8 mouse cellular contexts compared by ENCODE assay signal in genomic region chr1:190924812-190925211, GRCm38 (mm10). TPM values are rescaled to one million over a fixed set of nuclear protein-coding genes. Genes with fewer than 3 reads are reported as not detected.
DNase-seq lines count a peak whose midpoint lies in the region; ATAC-seq and TF ChIP-seq lines count a peak whose summit lies in the region.
"Not testable (repeated sequence)": the region's sequence is repeated elsewhere in the genome, so short reads cannot be mapped to it uniquely, and the experiment has no call there.

Gene Angel2, plus strand, starts transcription at chr1:190925112.

- H3K36me3 ChIP-seq in limb, embryonic 13.5 days; stomach, embryonic 14.5 days (ENCODE audit: control insufficient read depth, insufficient read depth, low read length): not testable (repeated sequence)

- H3K9me3 ChIP-seq in limb, embryonic 13.5 days; stomach, embryonic 14.5 days (ENCODE audit: control insufficient read depth, low read depth, low read length): not testable (repeated sequence)

- 84% methylated on average over 3 of the region's 3 CpGs for WGBS in large intestine, adult 2 months
- WGBS in limb, embryonic 13.5 days: 77% methylated on average over 3 of the region's 3 CpGs
- 78% methylated on average over 3 of the region's 3 CpGs for whole genome bisulfite sequencing in stomach, embryonic 14.5 days

- ATAC-seq in hematopoietic stem cell, adult 5-6 weeks (replicated peaks in 1 of 2; ENCODE audit: insufficient read depth in 1 of 2, low FRiP score in 2 of 2, low TSS enrichment in 1 of 2, low read depth in 1 of 2, poor library complexity in 2 of 2, severe bottlenecking in 2 of 2); limb, embryonic 13.5 days (ENCODE audit: low FRiP score, low read depth); megakaryocyte-erythroid progenitor cell, adult 5-6 weeks (replicated peaks; ENCODE audit: low FRiP score, low TSS enrichment, poor library complexity, severe bottlenecking); stomach, embryonic 14.5 days (ENCODE audit: insufficient number of reproducible peaks, insufficient read depth, low FRiP score, low read depth): not testable (repeated sequence)

- not testable (repeated sequence) for H3K27me3 ChIP-seq in limb, embryonic 13.5 days; stomach, embryonic 14.5 days (ENCODE audit: control insufficient read depth, insufficient read depth, low read length)

- not testable (repeated sequence) for H3K27ac ChIP-seq in embryonic fibroblast, embryonic 13.5 days (ENCODE audit: insufficient read depth, low read length); limb, embryonic 13.5 days; stomach, embryonic 14.5 days (ENCODE audit: low read length)

- not testable (repeated sequence) for DNase-seq in adrenal gland, adult 8-10 months; gonadal fat pad, adult 2 months (ENCODE audit: low read depth); large intestine, adult 2 months (ENCODE audit: low read depth, low spot score)

- H3K4me1 ChIP-seq in embryonic fibroblast, embryonic 13.5 days (ENCODE audit: control insufficient read depth, insufficient read depth, low read length); stomach, embryonic 14.5 days (ENCODE audit: control insufficient read depth, insufficient read depth, low read length): not testable (repeated sequence)
- peaks cover 13% of the 10 kb centered on the region for H3K4me1 ChIP-seq in limb, embryonic 13.5 days

- not testable (repeated sequence) for H3K4me3 ChIP-seq in embryonic fibroblast, embryonic 13.5 days (ENCODE audit: insufficient read depth, low read length); limb, embryonic 13.5 days; stomach, embryonic 14.5 days (ENCODE audit: low read depth, low read length)

- not testable (repeated sequence) for H3K4me2 ChIP-seq in limb, embryonic 13.5 days (replicated peaks); stomach, embryonic 14.5 days (replicated peaks; ENCODE audit: low read depth, low read length)

- not testable (repeated sequence) for TF ChIP-seq POLR2A in embryonic fibroblast, embryonic 13.5 days (IDR thresholded peaks at IDR 0.05; ENCODE audit: low read depth, low read length)

- H3K9ac ChIP-seq in limb, embryonic 13.5 days; stomach, embryonic 14.5 days (replicated peaks; ENCODE audit: low read depth, low read length): not testable (repeated sequence)

- not testable (repeated sequence) for TF ChIP-seq CTCF in embryonic fibroblast, embryonic 13.5 days (IDR thresholded peaks at IDR 0.05; ENCODE audit: borderline replicate concordance, insufficient read depth, low read length)

RNA-seq across cellular contexts. Expression of gene Angel2, which starts in this region (rescaled TPM):
- total RNA-seq in adrenal gland, adult 8-10 months (2022): 10 to 100 TPM; 50.5 to 75.4 (median 65.5) TPM
- polyA plus RNA-seq in embryonic fibroblast, embryonic 13.5 days (2011; ENCODE audit: insufficient read length, low read depth, missing spikeins): 34.8 and 50.1 TPM in 2 replicates
- polyA plus RNA-seq in gonadal fat pad, adult 2 months (2012; rRNA removed): 25.6 and 29.3 TPM in 2 replicates
- total RNA-seq in hematopoietic stem cell, adult 5-6 weeks (2017): 34.4 and 60.8 TPM in 2 replicates
- 19.0 and 29.9 TPM in 2 replicates for polyA plus RNA-seq in large intestine, adult 2 months (2012; rRNA removed)
- 55.1 and 55.3 TPM in 2 replicates for polyA plus RNA-seq in limb, embryonic 13.5 days (2015; fragmentation: Nextera tagmentation; extraction: Ambion mirVana)
- 36.3 and 39.8 TPM in 2 replicates for total RNA-seq in megakaryocyte-erythroid progenitor cell, adult 5-6 weeks (2014; fragmentation: Nextera tagmentation)
- 37.0 and 42.6 TPM in 2 replicates for total RNA-seq in megakaryocyte-erythroid progenitor cell, adult 5-6 weeks (2017)
- 41.1 and 43.0 TPM in 2 replicates for polyA plus RNA-seq in stomach, embryonic 14.5 days (2014; fragmentation: Nextera tagmentation; extraction: Ambion mirVana)
